Mouse (Mus musculus) heart, postnatal 0 days (tissue): Measurements from ENCODE around the gene Eif2ak4. TPM values are rescaled to one million over a fixed set of nuclear protein-coding genes. Genes with fewer than 3 reads are reported as not detected.
A peak's percentile ranks its signal among the peaks of the same experiment; 100 is the strongest.

Source experiments
- ATAC-seq: fragments of 200-750 bp; cut with Nextera tagmentation; 2 replicates; pipeline ENCODE4 v1.8.0; 2017; ENCODE audit warnings: low read depth, moderate number of reproducible peaks, moderate library complexity; ENCODE audit not compliant: insufficient read depth
- DNase-seq: peaks from one replicate; pipeline ENCODE4 v3.0.0-alpha.2; 2016; ENCODE audit warnings: low spot score
- H3K27ac ChIP-seq: fragments of 300-500 bp; sonication (generic); 2 replicates; pipeline ENCODE4 v1.5.1; 2014; ENCODE audit warnings: low read depth, mild to moderate bottlenecking
- H3K27me3 ChIP-seq: fragments of 300-500 bp; sonication (generic); 2 replicates; pipeline ENCODE4 v1.6.1; 2014; ENCODE audit warnings: low read length, mixed read lengths; ENCODE audit not compliant: control insufficient read depth, insufficient read depth
- H3K36me3 ChIP-seq: fragments of 300-500 bp; sonication (generic); replicated peaks from 2 replicates; pipeline ENCODE4 v1.6.1; 2014; ENCODE audit warnings: low read length, mixed read lengths; ENCODE audit not compliant: control insufficient read depth, insufficient read depth
- H3K4me1 ChIP-seq: fragments of 300-500 bp; sonication (generic); 2 replicates; pipeline ENCODE4 v1.6.1; 2014; ENCODE audit warnings: antibody characterized with exemption; ENCODE audit not compliant: control insufficient read depth, insufficient read depth
- H3K4me2 ChIP-seq: fragments of 300-500 bp; sonication (generic); 2 replicates; pipeline ENCODE4 v1.6.1; 2014; ENCODE audit warnings: low read depth, mild to moderate bottlenecking, low read length, moderate library complexity
- H3K4me3 ChIP-seq: fragments of 300-500 bp; sonication (generic); 2 replicates; pipeline ENCODE4 v1.5.1; 2014; ENCODE audit warnings: low read depth, low read length
- H3K9ac ChIP-seq: fragments of 300-500 bp; sonication (generic); replicated peaks from 2 replicates; pipeline ENCODE4 v1.6.1; 2014; ENCODE audit warnings: low read depth, low read length, mixed read lengths
- H3K9me3 ChIP-seq: fragments of 300-500 bp; sonication (generic); replicated peaks from 2 replicates; pipeline ENCODE4 v1.6.1; 2016; ENCODE audit warnings: low read length; ENCODE audit not compliant: control insufficient read depth
- CTCF ChIP-seq: IDR thresholded peaks from 2 replicates; pipeline ENCODE4 v1.5.1; 2016; ENCODE audit warnings: antibody characterized with exemption, control low read depth, low read depth
- EP300 ChIP-seq: IDR thresholded peaks from 2 replicates; pipeline ENCODE4 v1.6.1; 2016; ENCODE audit warnings: antibody characterized with exemption, low read depth
- WGBS: fragments of 180-500 bp; shearing (Covaris S2); extraction: QIAGEN DNeasy Blood & Tissue Kit; methylation state at CpG from one replicate; pipeline ENCODE4 v1.1.7; 2014; 5-methylcytosine and 5-hydroxymethylcytosine counted together
- polyA plus RNA-seq: library from polyadenylated mRNA; unstranded; fragments of >200 nt; fragmentation: Nextera tagmentation; extraction: Ambion mirVana; gene quantifications from 2 replicates; pipeline ENCODE4 v1.2.1, GENCODE M21; 2015
- total RNA-seq: library from RNA; depleted of rRNA; stranded (reverse); fragments of >200 nt; gene quantifications from 2 replicates; pipeline ENCODE4 v1.2.3, GENCODE M21; 2014; ENCODE audit warnings: low replicate concordance

Eif2ak4 gene
- total and polyA plus RNA-seq, 2 experiments from 2014 or later: 3.0 to 12.1 TPM

DNA sequence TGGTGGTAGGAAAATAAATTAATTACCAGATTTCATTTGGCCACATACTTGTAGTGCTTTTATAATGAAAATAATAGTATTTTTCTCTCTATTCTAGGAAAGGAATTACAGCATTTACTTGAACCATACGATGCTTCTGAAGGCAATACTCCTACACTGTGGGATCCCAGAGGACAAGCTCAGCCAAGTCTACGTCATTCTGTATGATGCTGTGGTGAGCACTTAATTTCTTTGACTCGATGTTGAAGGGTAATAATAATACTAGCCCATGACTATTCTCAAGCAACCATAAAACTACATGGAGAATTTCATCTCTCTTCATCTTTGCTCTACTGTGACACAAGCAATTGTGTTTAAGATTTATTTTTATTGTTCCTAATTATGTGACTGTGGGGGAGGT lies 68.6 kb downstream of the Eif2ak4 start:
- Histone ChIP-seq H3K9me3 (no peaks in the 10 kb centered on the region), H3K9ac (no peak overlapping the region), H3K4me1 (no peaks in the 10 kb centered on the region), H3K27ac (no peak overlapping the region), H3K4me2 (no peak overlapping the region), H3K27me3 (no peaks in the 10 kb centered on the region), H3K36me3 (peaks cover 66% of the 10 kb centered on the region), H3K4me3 (no peak overlapping the region)
- TF ChIP-seq CTCF (no peak), EP300 (no peak)
- 92% methylated on average over 3 of the region's 3 CpGs for WGBS
- ATAC-seq (no peak), DNase-seq (no peak)

DNA sequence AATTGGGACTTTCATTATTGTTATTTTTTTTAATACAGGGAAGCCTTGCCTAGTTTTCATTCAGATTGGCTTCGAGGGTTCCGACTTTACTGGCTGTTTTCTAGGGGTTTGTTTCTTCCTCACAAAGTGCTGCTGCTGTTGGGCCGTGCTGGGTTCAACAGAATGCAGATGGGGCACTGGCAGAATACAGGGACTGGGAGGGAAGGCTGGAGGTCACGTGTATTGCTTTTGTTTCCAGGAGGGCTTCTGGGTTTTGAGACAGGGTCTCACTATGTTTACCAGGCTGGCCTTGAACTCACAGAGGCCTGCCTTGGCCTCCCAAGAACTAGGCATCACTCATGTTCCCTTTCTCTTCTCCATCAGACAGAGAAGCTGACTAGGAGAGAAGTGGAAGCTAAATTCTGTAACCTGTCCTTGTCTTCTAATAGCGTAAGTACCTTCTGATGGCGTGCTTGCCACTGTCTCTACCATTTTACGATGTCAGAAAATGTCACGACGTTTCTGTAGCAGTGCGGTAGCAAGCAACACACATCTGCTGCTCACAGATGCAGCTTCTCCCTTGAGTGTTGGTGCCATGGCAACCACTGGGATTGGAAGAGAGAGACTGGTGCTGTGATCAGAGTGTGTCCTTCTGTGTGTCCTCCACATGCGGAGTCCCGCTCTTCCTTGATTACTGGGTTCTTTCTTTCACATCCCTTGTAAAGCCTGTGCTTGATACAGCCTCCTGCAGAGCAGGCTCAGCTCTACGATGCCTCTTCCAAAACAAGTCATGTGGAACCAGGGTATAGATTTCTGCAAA lies 69.2 kb downstream of the Eif2ak4 start:
- Histone ChIP-seq H3K36me3 (peaks cover 67% of the 10 kb centered on the region), H3K9me3 (no peaks in the 10 kb centered on the region), H3K27me3 (no peaks in the 10 kb centered on the region), H3K9ac (no peak overlapping the region), H3K27ac (no peak overlapping the region), H3K4me2 (no peak overlapping the region), H3K4me1 (no peaks in the 10 kb centered on the region), H3K4me3 (no peak overlapping the region)
- WGBS: 90% methylated on average over 13 of the region's 13 CpGs
- DNase-seq (no peak), ATAC-seq (no peak)
- no peak for TF ChIP-seq EP300
- TF ChIP-seq CTCF: no peak

DNA sequence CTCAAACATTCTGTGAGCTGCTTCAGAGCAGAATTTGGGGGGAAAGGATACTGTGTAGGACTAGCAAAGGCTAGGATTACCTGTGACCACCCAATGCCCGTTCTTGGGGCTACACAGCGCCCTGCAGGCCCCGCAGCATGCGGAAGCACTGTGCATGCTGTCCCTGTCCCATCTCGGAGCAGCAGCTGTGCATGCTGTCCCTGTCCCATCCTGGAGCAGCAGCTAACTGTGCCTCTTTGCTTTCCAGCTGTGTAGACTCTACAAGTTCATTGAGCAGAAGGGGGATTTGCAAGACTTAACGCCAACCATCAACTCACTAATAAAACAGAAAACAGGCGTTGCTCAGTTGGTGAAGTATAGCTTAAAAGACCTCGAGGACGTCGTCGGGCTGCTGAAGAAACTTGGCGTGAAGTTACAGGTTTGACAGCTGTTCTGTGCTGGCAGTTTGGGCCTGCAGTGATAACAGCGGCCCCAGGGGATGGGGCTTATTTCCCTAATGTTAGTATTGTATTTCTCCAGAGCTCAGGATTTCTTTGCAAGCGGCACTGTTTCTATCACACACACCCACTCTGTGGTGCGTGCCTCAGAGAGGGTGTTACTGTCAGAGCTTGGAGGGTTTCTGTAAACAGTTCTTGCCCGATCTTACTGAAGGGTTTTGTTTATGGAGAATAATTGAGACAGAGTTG lies 73.2 kb downstream of the Eif2ak4 start:
- peaks cover 71% of the 10 kb centered on the region for H3K36me3 ChIP-seq
- TF ChIP-seq CTCF: no peak
- no peaks in the 10 kb centered on the region for H3K27me3 ChIP-seq
- 61% methylated on average over 16 of the region's 16 CpGs for WGBS
- H3K9ac ChIP-seq: no peak overlapping the region
- H3K9me3 ChIP-seq: no peaks in the 10 kb centered on the region
- H3K4me1 ChIP-seq: peaks cover 4% of the 10 kb centered on the region; the same call in 1 of the 2 replicates
- H3K4me3 ChIP-seq: no peak overlapping the region
- H3K4me2 ChIP-seq: no peak overlapping the region
- H3K27ac ChIP-seq: no peak overlapping the region
- DNase-seq (no peak), ATAC-seq (0 out of 2 replicates have a peak, but pooled peaks have one; percentile 24)

DNA sequence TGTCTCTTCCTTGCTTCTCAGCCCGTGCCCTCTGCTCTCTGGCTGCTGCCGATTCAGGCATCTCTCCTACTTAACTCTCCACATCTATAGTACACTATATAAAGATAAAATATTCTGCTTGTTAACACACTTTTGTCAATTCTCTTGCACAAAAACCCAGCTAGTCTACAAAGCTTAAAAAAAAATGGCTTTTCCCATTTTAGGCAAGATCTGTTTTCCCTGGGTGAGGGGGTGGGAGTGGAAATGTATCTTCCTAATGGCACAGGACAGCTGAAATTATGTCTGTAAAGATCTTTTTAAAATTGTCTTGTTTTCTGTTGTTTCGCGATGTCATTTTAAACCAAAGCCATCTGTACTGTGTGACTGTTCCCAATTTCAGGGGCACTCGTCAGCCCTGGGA lies 75.1 kb downstream of the Eif2ak4 start:
- ATAC-seq (no peak), DNase-seq (no peak)
- Histone ChIP-seq H3K4me1 (peaks cover 4% of the 10 kb centered on the region; the same call in 1 of the 2 replicates), H3K4me3 (no peak overlapping the region), H3K36me3 (peaks cover 74% of the 10 kb centered on the region), H3K27ac (no peak overlapping the region), H3K27me3 (no peaks in the 10 kb centered on the region), H3K9me3 (no peaks in the 10 kb centered on the region), H3K4me2 (no peak overlapping the region), H3K9ac (no peak overlapping the region)
- no peak for TF ChIP-seq CTCF
- TF ChIP-seq EP300: no peak
- 91% methylated on average over 5 of the region's 5 CpGs for WGBS

DNA sequence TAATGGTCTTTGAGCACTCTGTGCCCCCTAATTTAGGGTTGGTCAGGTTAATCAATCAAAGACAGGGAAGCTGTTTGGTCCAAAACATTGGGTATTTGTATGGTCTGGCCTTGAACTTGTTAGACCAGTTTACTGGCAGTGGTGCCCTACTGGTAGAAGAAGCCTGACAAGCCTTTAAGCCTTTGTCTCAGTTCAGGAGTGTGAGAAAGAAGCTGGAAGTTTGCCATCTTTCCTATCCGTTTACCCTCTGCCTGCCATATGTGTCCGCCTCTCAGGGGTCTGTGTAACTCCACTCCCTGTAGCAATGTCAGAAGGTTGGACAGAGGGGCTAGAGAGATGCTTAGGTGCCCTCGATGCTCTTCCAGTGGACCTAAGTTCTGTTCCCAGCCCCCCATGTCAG lies 76.0 kb downstream of the Eif2ak4 start:
- 68% methylated on average over 3 of the region's 3 CpGs for WGBS
- ATAC-seq (no peak), DNase-seq (no peak)
- no peak overlapping the region for H3K27ac ChIP-seq
- H3K27me3 ChIP-seq: no peaks in the 10 kb centered on the region
- H3K36me3 ChIP-seq: peaks cover 80% of the 10 kb centered on the region
- no peaks in the 10 kb centered on the region for H3K9me3 ChIP-seq
- H3K4me3 ChIP-seq: no peak overlapping the region
- TF ChIP-seq CTCF (no peak), EP300 (no peak)
- H3K4me2 ChIP-seq: no peak overlapping the region
- no peak overlapping the region for H3K9ac ChIP-seq
- H3K4me1 ChIP-seq: peaks cover 4% of the 10 kb centered on the region; the same call in 1 of the 2 replicates
